Mouse (Mus musculus) kidney, embryonic 16.5 days (tissue): ENCODE measurements at regions not wholly inside any gene's neighbourhood (a gene's known extent, or its start where the extent isn't known, plus 50 kb on each side); places are given as distances from the start of the nearest gene placed in this dataset.

ENCODE experiments used
- ATAC-seq: fragments of 200-750 bp; cut with Nextera tagmentation; 2 replicates; pipeline ENCODE4 v1.8.0; 2017; ENCODE audit warnings: moderate TSS enrichment; ENCODE audit not compliant: low FRiP score, low TSS enrichment
- H3K27ac ChIP-seq: fragments of 300-500 bp; sonication (generic); 2 replicates; pipeline ENCODE4 v1.5.1; 2014; ENCODE audit warnings: low read length
- H3K27me3 ChIP-seq: fragments of 300-500 bp; sonication (generic); 2 replicates; pipeline ENCODE4 v1.6.1; 2014; ENCODE audit warnings: low read length, control low read depth, mixed read lengths; ENCODE audit not compliant: insufficient read depth
- H3K36me3 ChIP-seq: fragments of 300-500 bp; sonication (generic); 2 replicates; pipeline ENCODE4 v1.6.1; 2014; ENCODE audit warnings: low read length, control low read depth, mixed read lengths; ENCODE audit not compliant: insufficient read depth
- H3K4me1 ChIP-seq: fragments of 300-500 bp; sonication (generic); 2 replicates; pipeline ENCODE4 v1.6.1; 2014; ENCODE audit warnings: low read length, control low read depth, mixed read lengths; ENCODE audit not compliant: insufficient read depth
- H3K4me2 ChIP-seq: fragments of 300-500 bp; sonication (generic); replicated peaks from 2 replicates; pipeline ENCODE4 v1.6.1; 2014; ENCODE audit warnings: low read depth, low read length
- H3K4me3 ChIP-seq: fragments of 300-500 bp; sonication (generic); 2 replicates; pipeline ENCODE4 v1.5.1; 2014; ENCODE audit warnings: mild to moderate bottlenecking, low read length
- H3K9ac ChIP-seq: fragments of 300-500 bp; sonication (generic); replicated peaks from 2 replicates; pipeline ENCODE4 v1.6.1; 2014; ENCODE audit warnings: low read length
- H3K9me3 ChIP-seq: fragments of 300-500 bp; sonication (generic); 2 replicates; pipeline ENCODE4 v1.6.1; 2016; ENCODE audit warnings: low read length, control low read depth
- WGBS: fragments of 180-500 bp; shearing (Covaris S2); extraction: QIAGEN DNeasy Blood & Tissue Kit; methylation state at CpG from one replicate; pipeline ENCODE4 v1.1.7; 2014; 5-methylcytosine and 5-hydroxymethylcytosine counted together

DNA sequence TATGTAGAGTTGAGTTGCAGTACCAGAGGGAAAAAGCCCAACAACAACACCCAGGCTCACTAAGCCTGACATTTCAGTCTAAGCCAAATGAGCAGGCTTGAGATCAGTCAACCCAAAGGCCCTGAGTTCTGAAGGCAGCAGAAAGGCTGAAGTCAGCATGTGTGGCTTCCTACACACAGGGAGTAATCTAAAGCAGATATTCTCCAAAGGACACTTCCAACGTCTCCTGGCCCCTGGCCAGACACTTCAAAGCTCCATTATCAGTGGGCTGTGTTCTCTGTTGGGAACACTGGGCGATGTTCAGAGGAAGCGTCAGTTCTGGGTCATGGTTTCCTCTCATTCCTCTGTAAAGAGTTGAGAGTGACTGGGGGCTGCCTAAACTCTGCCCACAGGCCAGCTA is 155.9 kb downstream of the Slc30a10 start:
- Histone ChIP-seq H3K27ac (no peak overlapping the region), H3K4me1 (no peaks in the 10 kb centered on the region), H3K4me2 (no peak overlapping the region), H3K27me3 (no peaks in the 10 kb centered on the region), H3K4me3 (no peak overlapping the region), H3K36me3 (no peaks in the 10 kb centered on the region), H3K9ac (no peak overlapping the region), H3K9me3 (no peaks in the 10 kb centered on the region)
- ATAC-seq, result no peak
- 55% methylated on average over 3 of the region's 3 CpGs for WGBS

DNA sequence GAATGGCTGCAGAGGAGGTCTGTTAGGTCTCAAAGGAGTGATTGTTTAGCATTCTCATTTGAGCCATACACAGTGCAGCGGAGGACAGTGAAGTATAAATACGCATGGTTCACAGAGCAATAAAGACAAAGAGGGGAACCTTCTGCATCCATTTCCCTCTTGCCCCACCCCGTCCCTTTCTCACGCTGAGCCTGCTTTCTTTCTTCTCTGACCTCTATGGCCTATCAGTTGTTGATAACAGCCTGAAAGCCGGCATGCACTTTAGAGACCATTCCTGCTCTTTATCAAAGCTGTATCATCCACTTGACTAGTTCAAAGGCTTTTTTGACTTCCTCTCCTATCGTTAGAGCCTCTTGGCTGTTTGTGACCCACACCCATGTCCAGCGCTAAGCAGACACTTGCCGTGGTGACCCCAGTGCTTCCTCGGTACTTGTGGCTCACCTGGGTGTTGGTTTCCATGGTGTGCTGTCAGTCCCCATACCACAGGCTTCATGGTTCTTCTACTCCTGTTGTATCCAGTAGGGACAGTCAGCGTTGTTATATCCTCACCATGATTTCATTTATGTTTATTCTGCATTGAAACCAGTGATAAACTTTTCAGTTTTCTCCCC is 161.3 kb downstream of the Slc30a10 start:
- H3K27me3 ChIP-seq, result no peaks in the 10 kb centered on the region
- H3K9me3 ChIP-seq, result no peaks in the 10 kb centered on the region
- H3K4me2 ChIP-seq, result no peak overlapping the region
- no peak overlapping the region for H3K27ac ChIP-seq
- no peak overlapping the region for H3K9ac ChIP-seq
- no peak overlapping the region for H3K4me3 ChIP-seq
- ATAC-seq, result no peak
- 43% methylated on average over 10 of the region's 10 CpGs for WGBS
- H3K4me1 ChIP-seq, result no peaks in the 10 kb centered on the region
- no peaks in the 10 kb centered on the region for H3K36me3 ChIP-seq

- Histone ChIP-seq H3K27me3 (no peaks in the 10 kb centered on the region), H3K36me3 (no peaks in the 10 kb centered on the region), H3K4me3 (no peak overlapping the region), H3K9ac (no peak overlapping the region), H3K27ac (no peak overlapping the region), H3K4me2 (no peak overlapping the region), H3K9me3 (no peaks in the 10 kb centered on the region), H3K4me1 (no peaks in the 10 kb centered on the region)
- WGBS, result 76% methylated on average over 4 of the region's 4 CpGs
- ATAC-seq, result no peak
Observed at GRCm38 (mm10) chr1:185617691-185618090, 163.0 kb downstream of the Slc30a10 start.

GRCm38 (mm10) chr1:185619011-185619410 is 164.4 kb downstream of the Slc30a10 start:
- no peaks in the 10 kb centered on the region for H3K4me1 ChIP-seq
- H3K4me3 ChIP-seq, result no peak overlapping the region
- no peaks in the 10 kb centered on the region for H3K27me3 ChIP-seq
- H3K9me3 ChIP-seq, result no peaks in the 10 kb centered on the region
- no peak overlapping the region for H3K27ac ChIP-seq
- no peaks in the 10 kb centered on the region for H3K36me3 ChIP-seq
- H3K9ac ChIP-seq, result no peak overlapping the region
- no peak overlapping the region for H3K4me2 ChIP-seq
- no peak for ATAC-seq
- WGBS, result 70% methylated on average over 9 of the region's 9 CpGs

- ATAC-seq, result no peak
- Histone ChIP-seq H3K9ac (no peak overlapping the region), H3K4me1 (no peaks in the 10 kb centered on the region), H3K4me2 (no peak overlapping the region), H3K27ac (no peak overlapping the region), H3K4me3 (no peak overlapping the region), H3K9me3 (no peaks in the 10 kb centered on the region), H3K36me3 (no peaks in the 10 kb centered on the region), H3K27me3 (no peaks in the 10 kb centered on the region)
- 65% methylated on average over 3 of the region's 3 CpGs for WGBS
Observed at GRCm38 (mm10) chr1:185628401-185628800, 173.8 kb downstream of the Slc30a10 start.

DNA sequence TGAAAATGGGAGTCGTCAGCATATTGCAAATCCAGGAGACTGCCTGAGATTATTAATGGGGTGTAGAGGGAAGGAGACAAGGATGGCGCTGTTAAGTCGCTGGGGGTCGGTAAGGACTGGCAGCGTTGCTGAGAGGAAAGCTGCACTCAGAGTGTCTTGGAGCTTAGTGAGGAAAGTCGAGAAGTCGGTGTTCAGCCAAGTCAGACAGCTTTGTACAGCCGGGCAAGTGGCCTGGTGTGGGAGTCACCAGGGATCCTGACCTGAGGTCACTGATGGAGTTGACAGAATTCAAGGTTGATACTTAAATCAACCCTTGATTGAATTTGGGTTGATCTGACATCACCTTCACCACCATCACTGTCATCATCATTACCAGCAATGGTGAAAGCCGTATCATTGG is 175.3 kb downstream of the Slc30a10 start:
- Histone ChIP-seq H3K4me2 (no peak overlapping the region), H3K9me3 (no peaks in the 10 kb centered on the region), H3K9ac (no peak overlapping the region), H3K27ac (no peak overlapping the region), H3K27me3 (no peaks in the 10 kb centered on the region), H3K4me3 (no peak overlapping the region), H3K36me3 (no peaks in the 10 kb centered on the region), H3K4me1 (no peaks in the 10 kb centered on the region)
- 43% methylated on average over 9 of the region's 9 CpGs for WGBS
- ATAC-seq, result no peak

- no peak for ATAC-seq
- Histone ChIP-seq H3K4me2 (no peak overlapping the region), H3K4me3 (no peak overlapping the region), H3K9me3 (no peaks in the 10 kb centered on the region), H3K27ac (no peak overlapping the region), H3K4me1 (no peaks in the 10 kb centered on the region), H3K36me3 (no peaks in the 10 kb centered on the region), H3K27me3 (no peaks in the 10 kb centered on the region), H3K9ac (no peak overlapping the region)
- WGBS, result 92% methylated on average over 6 of the region's 6 CpGs
Observed at GRCm38 (mm10) chr1:185638631-185639030, 184.0 kb downstream of the Slc30a10 start.

DNA sequence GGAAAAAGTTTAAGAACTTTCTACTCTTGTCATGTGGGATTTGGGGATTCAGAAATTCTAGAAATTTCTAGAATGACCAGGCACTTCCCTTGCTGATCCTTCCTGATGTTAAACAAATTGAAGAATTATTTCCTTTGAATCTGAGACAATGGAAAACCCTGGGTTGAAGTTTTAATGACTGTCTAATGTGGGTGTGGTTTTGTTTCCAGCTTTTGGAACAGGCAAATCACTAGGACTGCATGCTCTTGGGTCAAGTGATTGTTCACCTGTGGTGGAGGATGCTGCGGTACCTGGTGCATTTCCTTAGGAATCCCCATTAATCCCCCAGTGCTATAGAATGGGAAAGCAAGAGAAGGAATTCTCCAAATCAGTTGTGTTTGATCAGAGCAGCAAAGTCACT is 184.8 kb downstream of the Slc30a10 start:
- 82% methylated on average over 1 of the region's 1 CpGs for WGBS
- Histone ChIP-seq H3K4me1 (no peaks in the 10 kb centered on the region), H3K4me3 (no peak overlapping the region), H3K27ac (no peak overlapping the region), H3K9me3 (no peaks in the 10 kb centered on the region), H3K36me3 (no peaks in the 10 kb centered on the region), H3K4me2 (no peak overlapping the region), H3K27me3 (no peaks in the 10 kb centered on the region), H3K9ac (no peak overlapping the region)
- no peak for ATAC-seq

DNA sequence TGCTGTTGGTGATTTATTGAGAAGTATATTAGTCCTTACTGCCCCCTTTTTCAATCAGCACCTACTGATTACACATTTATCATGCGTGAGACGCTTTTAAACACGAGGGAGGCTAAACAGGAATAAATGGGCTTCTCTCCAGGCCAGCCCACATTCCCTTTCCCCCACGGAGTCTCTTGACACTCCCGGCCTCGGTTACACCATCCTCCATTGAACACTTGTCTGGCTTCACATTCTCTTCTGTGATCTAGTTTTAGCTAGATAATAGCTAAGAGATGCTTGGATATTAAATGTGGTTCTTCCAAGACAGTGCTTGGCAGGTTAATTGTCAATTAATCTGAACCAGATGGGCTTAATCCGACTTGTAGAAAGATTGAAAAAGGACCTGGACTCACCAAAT is 189.4 kb downstream of the Slc30a10 start:
- Histone ChIP-seq H3K9me3 (no peaks in the 10 kb centered on the region), H3K4me2 (no peak overlapping the region), H3K27ac (no peak overlapping the region), H3K27me3 (no peaks in the 10 kb centered on the region), H3K9ac (no peak overlapping the region), H3K36me3 (no peaks in the 10 kb centered on the region), H3K4me1 (no peaks in the 10 kb centered on the region), H3K4me3 (no peak overlapping the region)
- no peak for ATAC-seq
- WGBS, result 37% methylated on average over 7 of the region's 7 CpGs

- no peak overlapping the region for H3K4me2 ChIP-seq
- H3K36me3 ChIP-seq, result no peaks in the 10 kb centered on the region
Observed at GRCm38 (mm10) chr1:185648128-185648527, 193.5 kb downstream of the Slc30a10 start.

More at GRCm38 (mm10) chr1:185648128-185648527, 193.5 kb downstream of the Slc30a10 start:
- Histone ChIP-seq H3K27me3 (no peaks in the 10 kb centered on the region), H3K4me1 (no peaks in the 10 kb centered on the region), H3K9ac (no peak overlapping the region), H3K27ac (no peak overlapping the region), H3K9me3 (no peaks in the 10 kb centered on the region), H3K4me3 (no peak overlapping the region)
- WGBS, result 69% methylated on average over 6 of the region's 6 CpGs
- no peak for ATAC-seq
